Mouse (Mus musculus) heart, adult 2 months (tissue): ENCODE data around the gene Gm21962. TPM values are rescaled to one million over a fixed set of nuclear protein-coding genes. Genes with fewer than 3 reads are reported as not detected.
A peak's percentile ranks its signal among the peaks of the same experiment; 100 is the strongest.

Experiments used
- DNase-seq, 2 experiments: peaks; one replicate each; pipeline ENCODE4 v3.0.0; 2021
- H3K27ac ChIP-seq: fragments of 200-600 bp; 2 replicates; pipeline ENCODE4 v1.8.1; 2022
- H3K27me3 ChIP-seq: fragments of 200-500 bp; 2 replicates; pipeline ENCODE4 v1.6.1; 2012; ENCODE audit warnings: mild to moderate bottlenecking, low read length, inconsistent platforms, mixed read lengths; ENCODE audit not compliant: control insufficient read depth, insufficient read depth
- H3K36me3 ChIP-seq: fragments of 200-500 bp; 2 replicates; pipeline ENCODE4 v1.6.1; 2012; ENCODE audit warnings: low read length, inconsistent platforms; ENCODE audit not compliant: control insufficient read depth, insufficient read depth
- H3K4me1 ChIP-seq: fragments of 200-500 bp; 2 replicates; pipeline ENCODE4 v1.6.1; 2011; ENCODE audit warnings: low read length; ENCODE audit not compliant: control insufficient read depth, insufficient read depth
- H3K4me3 ChIP-seq: fragments of 200-600 bp; 2 replicates; pipeline ENCODE4 v1.8.1; 2022
- H3K79me2 ChIP-seq: fragments of 200-500 bp; replicated peaks from 2 replicates; pipeline ENCODE4 v1.6.1; 2012; ENCODE audit warnings: mild to moderate bottlenecking, inconsistent platforms, low read length, moderate library complexity, mixed read lengths; ENCODE audit not compliant: control insufficient read depth, insufficient read depth
- H3K9ac ChIP-seq: fragments of 200-500 bp; 2 replicates; pipeline ENCODE4 v1.6.1; 2012; ENCODE audit warnings: low read depth, mild to moderate bottlenecking, control low read depth, inconsistent platforms, low read length, mixed read lengths
- CTCF ChIP-seq: fragments of 200-600 bp; IDR thresholded peaks from 2 replicates; pipeline ENCODE4 v1.8.1; 2022; ENCODE audit warnings: antibody characterized with exemption, mild to moderate bottlenecking, moderate library complexity
- EP300 ChIP-seq: fragments of 200-500 bp; IDR thresholded peaks from 2 replicates; pipeline ENCODE4 v1.6.1; 2011; ENCODE audit warnings: low read depth, low read length, control low read depth; ENCODE audit not compliant: insufficient read depth
- POLR2A ChIP-seq: fragments of 200-500 bp; IDR thresholded peaks from 2 replicates; pipeline ENCODE4 v1.6.1; 2011; ENCODE audit warnings: mild to moderate bottlenecking, low read depth, low read length, control low read depth; ENCODE audit not compliant: insufficient read depth
- WGBS: fragments of 180-500 bp; shearing (Covaris S2); methylation state at CpG from one replicate; pipeline ENCODE4 v1.1.7; 2018; 5-methylcytosine and 5-hydroxymethylcytosine counted together
- intact Hi-C: fragments of 180-260 bp; cut with DNase I; formaldehyde crosslinking; loops from one replicate; pipeline ENCODE4 v1.15.1; 2025
- microRNA-seq, 2 experiments: library from miRNA; unstranded; fragments of <30 nt; microRNA quantifications; one replicate each; pipeline ENCODE4 v1.2.0; 2021
- polyA plus RNA-seq: library from polyadenylated mRNA; depleted of rRNA; stranded (reverse); fragments of >200 nt; gene quantifications from 2 replicates; pipeline ENCODE4 v1.2.3, GENCODE M21; 2012; rRNA removed
- total RNA-seq, 2 experiments: library from RNA; stranded (reverse); gene quantifications; 2 replicates each; pipeline ENCODE4 v1.2.3; 2021

The Gm21962 gene
- total and polyA plus RNA-seq, 3 experiments = not detected

GRCm38 (mm10) chr3:137683807-137684403 is 12.6 kb downstream of the Gm21962 start:
- WGBS = 52% methylated on average over 6 of the region's 6 CpGs
- Histone ChIP-seq H3K4me3 (no peak overlapping the region), H3K9ac (no peak overlapping the region), H3K27me3 (no peaks in the 10 kb centered on the region), H3K27ac (no peak overlapping the region), H3K36me3 (no peaks in the 10 kb centered on the region), H3K79me2 (no peaks in the 10 kb centered on the region), H3K4me1 (no peaks in the 10 kb centered on the region)
- no peak for DNase-seq
- TF ChIP-seq CTCF (no peak), EP300 (no peak), POLR2A (no peak)
- intact Hi-C loops = no loop called here

GRCm38 (mm10) chr3:137686932-137687331 is 15.6 kb downstream of the Gm21962 start:
- intact Hi-C loops = no loop called here
- Histone ChIP-seq H3K27ac (no peak overlapping the region), H3K9ac (no peak overlapping the region), H3K4me3 (no peak overlapping the region), H3K27me3 (no peaks in the 10 kb centered on the region), H3K4me1 (no peaks in the 10 kb centered on the region), H3K36me3 (no peaks in the 10 kb centered on the region), H3K79me2 (no peaks in the 10 kb centered on the region)
- 92% methylated on average over 2 of the region's 2 CpGs for WGBS
- TF ChIP-seq POLR2A (no peak), CTCF (no peak)
- no peak for DNase-seq

- no peaks in the 10 kb centered on the region for H3K79me2 ChIP-seq
- H3K27ac ChIP-seq = no peak overlapping the region
- no peaks in the 10 kb centered on the region for H3K27me3 ChIP-seq
- no peaks in the 10 kb centered on the region for H3K36me3 ChIP-seq
- intact Hi-C loops = no loop called here
- no peak overlapping the region for H3K4me3 ChIP-seq
- no peak for DNase-seq
- H3K9ac ChIP-seq = no peak overlapping the region
- no peaks in the 10 kb centered on the region for H3K4me1 ChIP-seq
- TF ChIP-seq CTCF = no peak
- TF ChIP-seq POLR2A = no peak
- no peak for TF ChIP-seq EP300
Measured at GRCm38 (mm10) chr3:137691503-137691902, 20.2 kb downstream of the Gm21962 start.

- intact Hi-C loops = no loop called here
- H3K27me3 ChIP-seq = no peaks in the 10 kb centered on the region
- no peak overlapping the region for H3K9ac ChIP-seq
- H3K27ac ChIP-seq = no peak overlapping the region
- 15% methylated on average over 2 of the region's 2 CpGs for WGBS
- H3K4me3 ChIP-seq = no peak overlapping the region
- no peak for TF ChIP-seq POLR2A
- no peak for TF ChIP-seq EP300
- no peak for TF ChIP-seq CTCF
- no peaks in the 10 kb centered on the region for H3K36me3 ChIP-seq
- DNase-seq = peak in 1 of 2 experiments; percentile 4
- H3K4me1 ChIP-seq = no peaks in the 10 kb centered on the region
- H3K79me2 ChIP-seq = no peaks in the 10 kb centered on the region
Measured at GRCm38 (mm10) chr3:137715946-137716345, 44.6 kb downstream of the Gm21962 start.

GRCm38 (mm10) chr3:137716573-137717157 is 45.3 kb downstream of the Gm21962 start:
- Histone ChIP-seq H3K27ac (no peak overlapping the region), H3K4me1 (no peaks in the 10 kb centered on the region), H3K36me3 (no peaks in the 10 kb centered on the region), H3K27me3 (no peaks in the 10 kb centered on the region), H3K9ac (no peak overlapping the region), H3K4me3 (no peak overlapping the region), H3K79me2 (no peaks in the 10 kb centered on the region)
- intact Hi-C loops = no loop called here
- no peak for TF ChIP-seq EP300
- no peak for TF ChIP-seq POLR2A
- TF ChIP-seq CTCF = no peak
- no peak for DNase-seq
- 65% methylated on average over 3 of the region's 3 CpGs for WGBS

Small RNA genes lying within 50 kb of the gene (microRNA-seq; reads per million reads assigned to microRNA genes)
- gene Gm22468 = 0 reads per million in 2 experiments

Other genes with a start within 250 kb of the Gm21962 start
- gene Ddit4l, start 49.9 kb upstream of the Gm21962 start, total RNA-seq = 1 to 10 TPM; 2.1 to 2.3 TPM
- 2.8 and 3.3 TPM in 2 replicates for gene Ddit4l, start 49.9 kb upstream of the Gm21962 start, polyA plus RNA-seq
- 10 to 100 TPM; 53.7 to 53.9 TPM for gene H2afz, start 193.0 kb downstream of the Gm21962 start, total RNA-seq
- gene H2afz, start 193.0 kb downstream of the Gm21962 start, polyA plus RNA-seq = 103 and 154 TPM in 2 replicates
- 10 to 100 TPM; 10.1 to 11.5 TPM for gene Dnajb14, start 196.2 kb downstream of the Gm21962 start, total RNA-seq
- 3.2 and 7.8 TPM in 2 replicates for gene Dnajb14, start 196.2 kb downstream of the Gm21962 start, polyA plus RNA-seq
- gene Lamtor3, start 247.0 kb downstream of the Gm21962 start, total RNA-seq = 100 to 1,000 TPM in 1 of 2 experiments, 10 to 100 TPM in 1; 88.9 to 107 TPM
- 48.7 and 77.2 TPM in 2 replicates for gene Lamtor3, start 247.0 kb downstream of the Gm21962 start, polyA plus RNA-seq